Mouse (Mus musculus): ENCODE data around the gene 4930550L24Rik.

The 4930550L24Rik gene

GRCm38 (mm10) chrX:58909060-58909459 lies at the start of gene 4930550L24Rik:
Gene 4930550L24Rik (plus strand): TSS chrX:58909360.
- DNase-seq (ENCODE audit: low spot score) = no peak

DNA sequence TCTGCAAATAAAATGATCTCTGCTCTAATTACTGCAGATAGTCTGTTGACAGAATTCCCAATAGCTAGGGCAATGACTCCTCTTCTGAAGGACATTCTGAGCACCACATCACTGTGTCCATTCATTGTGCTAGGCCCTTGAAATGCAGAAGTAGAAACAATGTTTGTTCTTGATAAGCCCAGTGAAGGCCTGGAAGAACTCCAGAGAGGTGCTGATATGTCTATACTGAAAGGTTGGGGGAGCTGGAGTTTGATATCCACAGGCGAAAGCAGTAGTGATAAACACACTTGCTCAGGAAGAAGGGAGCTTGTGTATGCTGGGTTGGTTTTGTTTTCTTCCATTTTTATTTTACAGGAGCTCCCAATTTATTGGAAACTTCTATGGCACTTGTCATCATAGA lies 8.4 kb upstream of the 4930550L24Rik start:
- no peak for DNase-seq (ENCODE audit: low spot score)

DNA sequence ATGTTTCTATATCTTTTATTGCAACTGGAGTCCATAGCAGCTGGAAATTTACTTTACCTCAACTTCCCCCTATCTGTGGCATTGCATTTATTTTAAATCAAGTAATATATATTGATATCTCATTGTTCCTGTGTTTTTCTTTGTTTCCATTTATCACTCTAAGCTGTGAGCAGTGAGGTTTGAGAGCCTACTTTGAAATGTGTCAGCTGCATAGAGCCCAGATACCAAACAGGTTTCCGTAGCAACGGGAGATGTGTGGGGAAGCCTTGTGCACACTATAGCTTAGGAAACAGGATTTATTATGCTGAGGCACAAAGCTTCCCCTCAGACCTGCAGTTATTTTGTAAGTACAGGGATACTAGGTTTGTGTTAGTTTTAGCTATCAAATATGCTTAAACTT lies 58.8 kb downstream of the 4930550L24Rik start:
- DNase-seq (ENCODE audit: low spot score) = no peak
